Mouse (Mus musculus) bone marrow macrophage, adult 2 months (primary cell): ENCODE data around the gene Arel1.

Experiments used
- CTCF ChIP-seq: IDR thresholded peaks from 2 replicates; pipeline ENCODE4 v1.5.1; 2012; ENCODE audit warnings: low read depth, mild to moderate bottlenecking, low read length, moderate library complexity
- POLR2A ChIP-seq: IDR thresholded peaks from 2 replicates; pipeline ENCODE4 v1.6.1; 2012; ENCODE audit warnings: mild to moderate bottlenecking, low read depth, low read length, borderline replicate concordance

DNA sequence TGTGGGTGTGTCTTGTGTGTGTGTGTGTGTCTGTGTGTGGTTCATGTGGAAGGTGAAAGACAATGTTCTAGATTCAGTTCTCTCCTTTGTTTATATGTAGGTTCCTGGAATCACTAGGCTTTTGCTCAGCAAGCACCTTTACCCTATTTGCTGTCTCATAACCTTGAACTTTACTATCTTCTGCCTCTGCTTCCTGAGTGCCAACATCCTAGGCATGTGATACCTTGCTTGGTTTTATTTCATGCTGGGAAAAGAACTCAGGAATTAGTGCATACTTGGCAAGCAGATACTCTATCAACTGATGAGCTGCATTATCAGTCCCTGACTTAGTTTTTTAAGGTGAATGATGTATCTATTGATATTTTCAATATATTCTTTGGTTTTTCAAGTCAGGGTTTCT is 36.3 kb upstream of the Arel1 start:
- TF ChIP-seq CTCF (no peak), POLR2A (no peak)
